Mouse (Mus musculus) forebrain, embryonic 13.5 days (tissue): ENCODE results near the gene Adipoq. TPM values are rescaled to one million over a fixed set of nuclear protein-coding genes. Genes with fewer than 3 reads are reported as not detected.

Experiments used
- ATAC-seq: fragments of 200-750 bp; cut with Nextera tagmentation; 2 replicates; pipeline ENCODE4 v1.8.0; 2017
- H3K27ac ChIP-seq: fragments of 300-500 bp; sonication (generic); 2 replicates; pipeline ENCODE4 v1.5.1; 2015; ENCODE audit warnings: inconsistent platforms, mild to moderate bottlenecking, moderate library complexity
- H3K27me3 ChIP-seq: fragments of 300-500 bp; sonication (generic); 2 replicates; pipeline ENCODE4 v1.6.1; 2015; ENCODE audit warnings: mild to moderate bottlenecking, inconsistent platforms
- H3K36me3 ChIP-seq: fragments of 300-500 bp; sonication (generic); 2 replicates; pipeline ENCODE4 v1.6.1; 2015; ENCODE audit warnings: mild to moderate bottlenecking, inconsistent platforms; ENCODE audit not compliant: poor library complexity, severe bottlenecking
- H3K4me1 ChIP-seq: fragments of 300-500 bp; sonication (generic); 2 replicates; pipeline ENCODE4 v1.6.1; 2015; ENCODE audit warnings: inconsistent platforms
- H3K4me2 ChIP-seq: fragments of 300-500 bp; sonication (generic); 2 replicates; pipeline ENCODE4 v1.6.1; 2015; ENCODE audit warnings: inconsistent platforms, mild to moderate bottlenecking, moderate library complexity
- H3K4me3 ChIP-seq: fragments of 300-500 bp; sonication (generic); 2 replicates; pipeline ENCODE4 v1.5.1; 2015; ENCODE audit warnings: mild to moderate bottlenecking, inconsistent platforms
- H3K9ac ChIP-seq: fragments of 300-500 bp; sonication (generic); 2 replicates; pipeline ENCODE4 v1.6.1; 2015; ENCODE audit warnings: mild to moderate bottlenecking, inconsistent platforms
- H3K9me3 ChIP-seq: fragments of 300-500 bp; sonication (generic); replicated peaks from 2 replicates; pipeline ENCODE4 v1.6.1; 2016; ENCODE audit warnings: inconsistent platforms
- WGBS: fragments of 180-500 bp; shearing (Covaris S2); methylation state at CpG from one replicate; pipeline ENCODE4 v1.1.7; 2015; 5-methylcytosine and 5-hydroxymethylcytosine counted together
- microRNA-seq: library from miRNA; unstranded; fragments of <30 nt; microRNA quantifications from one replicate; pipeline ENCODE4, GENCODE M21; 2016
- polyA plus RNA-seq: library from polyadenylated mRNA; unstranded; fragments of >200 nt; fragmentation: Nextera tagmentation; extraction: Ambion mirVana; gene quantifications from 2 replicates; pipeline ENCODE4 v1.2.1, GENCODE M21; 2015

Gene Adipoq
- polyA plus RNA-seq, 1 experiment from 2014 or later: not detected

GRCm38 (mm10) chr16:23189612-23190011 lies 43.3 kb downstream of the Adipoq start:
- Histone ChIP-seq H3K27me3 (no peaks in the 10 kb centered on the region), H3K36me3 (no peaks in the 10 kb centered on the region), H3K27ac (no peak overlapping the region), H3K4me2 (no peak overlapping the region), H3K4me3 (no peak overlapping the region), H3K9ac (no peak overlapping the region), H3K4me1 (no peaks in the 10 kb centered on the region), H3K9me3 (no peaks in the 10 kb centered on the region)
- 92% methylated on average over 1 of the region's 1 CpGs for WGBS
- no peak for ATAC-seq

- WGBS: 88% methylated on average over 9 of the region's 9 CpGs
- H3K4me3 ChIP-seq: no peak overlapping the region
- H3K4me1 ChIP-seq: no peaks in the 10 kb centered on the region
- ATAC-seq: no peak
- no peaks in the 10 kb centered on the region for H3K9me3 ChIP-seq
- no peak overlapping the region for H3K9ac ChIP-seq
- no peaks in the 10 kb centered on the region for H3K27me3 ChIP-seq
- no peak overlapping the region for H3K27ac ChIP-seq
- no peaks in the 10 kb centered on the region for H3K36me3 ChIP-seq
- no peak overlapping the region for H3K4me2 ChIP-seq
Measured at GRCm38 (mm10) chr16:23191560-23192242, 45.4 kb downstream of the Adipoq start.

- ATAC-seq: no peak
- no peaks in the 10 kb centered on the region for H3K36me3 ChIP-seq
- WGBS: 88% methylated on average over 7 of the region's 7 CpGs
- no peak overlapping the region for H3K27ac ChIP-seq
- H3K4me1 ChIP-seq: no peaks in the 10 kb centered on the region
- H3K27me3 ChIP-seq: no peaks in the 10 kb centered on the region
- H3K4me2 ChIP-seq: no peak overlapping the region
- H3K9ac ChIP-seq: no peak overlapping the region
- H3K4me3 ChIP-seq: no peak overlapping the region
- H3K9me3 ChIP-seq: no peaks in the 10 kb centered on the region
Measured at GRCm38 (mm10) chr16:23195618-23196017, 49.3 kb downstream of the Adipoq start.

GRCm38 (mm10) chr16:23196296-23196695 lies 50.0 kb downstream of the Adipoq start:
- Histone ChIP-seq H3K27me3 (no peaks in the 10 kb centered on the region), H3K4me2 (no peak overlapping the region), H3K9ac (no peak overlapping the region), H3K9me3 (no peaks in the 10 kb centered on the region), H3K27ac (no peak overlapping the region), H3K36me3 (no peaks in the 10 kb centered on the region), H3K4me1 (no peaks in the 10 kb centered on the region), H3K4me3 (no peak overlapping the region)
- no peak for ATAC-seq

- Histone ChIP-seq H3K4me1 (no peaks in the 10 kb centered on the region), H3K36me3 (no peaks in the 10 kb centered on the region), H3K27ac (no peak overlapping the region), H3K27me3 (no peaks in the 10 kb centered on the region), H3K9ac (no peak overlapping the region), H3K4me3 (no peak overlapping the region), H3K4me2 (no peak overlapping the region), H3K9me3 (no peaks in the 10 kb centered on the region)
- whole genome bisulfite sequencing: 95% methylated on average over 6 of the region's 6 CpGs
- ATAC-seq: no peak
Measured at GRCm38 (mm10) chr16:23196791-23197190, 50.5 kb downstream of the Adipoq start.

- H3K27ac ChIP-seq: no peak overlapping the region
- no peaks in the 10 kb centered on the region for H3K9me3 ChIP-seq
- no peaks in the 10 kb centered on the region for H3K36me3 ChIP-seq
- H3K9ac ChIP-seq: no peak overlapping the region
- no peak overlapping the region for H3K4me2 ChIP-seq
- H3K27me3 ChIP-seq: no peaks in the 10 kb centered on the region
- no peaks in the 10 kb centered on the region for H3K4me1 ChIP-seq
- H3K4me3 ChIP-seq: no peak overlapping the region
- ATAC-seq: no peak
Measured at GRCm38 (mm10) chr16:23201498-23201897, 55.2 kb downstream of the Adipoq start.

Small RNA genes within 50 kb of the gene (microRNA-seq; reads per million reads assigned to microRNA genes)
- 0.80 reads per million for gene Gm49346

Other genes starting within 250 kb of the Adipoq start
- not detected in 2 replicates for gene Fetub, start 228.2 kb upstream of the Adipoq start, polyA plus RNA-seq
- 0.10 and 0.15 TPM in 2 replicates for gene Hrg, start 195.5 kb upstream of the Adipoq start, polyA plus RNA-seq
- gene Kng2, start 117.1 kb upstream of the Adipoq start, polyA plus RNA-seq: not detected in 2 replicates
- gene Kng1, start 88.7 kb upstream of the Adipoq start, polyA plus RNA-seq: 0.69 TPM in 1 of 2 replicates, not detected in the other
- gene Eif4a2, start 39.1 kb upstream of the Adipoq start, polyA plus RNA-seq: 229 and 252 TPM in 2 replicates
- 150 and 164 TPM in 2 replicates for gene Rfc4, start 18.8 kb upstream of the Adipoq start, polyA plus RNA-seq
- gene St6gal1, start 78.2 kb downstream of the Adipoq start, polyA plus RNA-seq: 37.8 and 39.5 TPM in 2 replicates